Mouse (Mus musculus): Measurements from ENCODE around the gene Armc2. TPM values are rescaled to one million over a fixed set of nuclear protein-coding genes. Genes with fewer than 3 reads are reported as not detected.

Gene Armc2
- total RNA-seq (2017) = 0.14 and 0.29 TPM in 2 replicates

DNA sequence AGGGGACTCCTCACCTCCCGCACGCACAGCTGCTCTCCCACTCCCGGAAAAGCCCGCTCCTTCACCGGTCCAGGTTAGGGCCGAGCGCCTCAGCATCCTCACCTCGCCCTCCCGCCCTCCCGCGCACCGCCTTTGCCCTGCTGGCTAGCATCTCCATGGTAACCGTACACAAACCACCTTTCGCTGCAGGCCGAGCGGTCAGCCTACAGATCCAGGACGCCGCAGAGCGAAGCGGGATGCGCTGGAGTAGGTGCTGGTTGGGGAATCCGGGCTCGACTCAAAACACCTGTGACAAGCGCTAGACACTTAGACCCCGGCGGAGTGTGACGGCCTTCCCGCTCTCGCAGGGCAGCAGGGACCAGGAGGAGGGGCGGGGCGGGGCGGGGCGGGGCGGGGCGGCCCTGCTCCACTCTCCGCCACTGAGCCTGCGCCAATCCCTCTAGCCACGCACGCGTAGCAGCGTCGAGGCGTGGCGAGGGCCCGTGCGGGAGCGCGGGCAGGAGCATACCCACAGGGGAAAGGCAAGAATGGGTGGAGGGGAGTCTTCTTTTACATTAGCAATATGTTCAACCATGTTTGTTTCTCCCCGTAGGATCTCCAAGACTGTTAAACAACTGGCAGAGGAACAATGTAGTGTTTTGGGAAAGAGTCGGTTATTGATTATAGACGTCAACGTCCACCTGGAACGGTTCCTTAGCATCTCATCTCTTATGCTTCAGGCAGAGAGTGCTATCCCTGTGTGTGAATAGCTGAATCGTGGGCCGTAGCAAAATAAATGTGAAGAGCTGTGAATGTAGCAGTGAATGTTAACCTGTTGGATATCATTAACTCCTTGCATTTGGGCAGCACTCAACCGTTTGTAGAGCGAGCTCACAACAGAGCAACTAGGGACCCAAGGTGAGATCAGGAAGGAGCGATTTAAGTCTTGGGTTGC is at the start of gene Armc2:
Gene Armc2 (minus strand): TSS at position 427 of the 934 bp plus-strand sequence.
- peak; percentile 88 for ATAC-seq (replicated peaks; ENCODE audit: low read depth, poor library complexity, severe bottlenecking)

DNA sequence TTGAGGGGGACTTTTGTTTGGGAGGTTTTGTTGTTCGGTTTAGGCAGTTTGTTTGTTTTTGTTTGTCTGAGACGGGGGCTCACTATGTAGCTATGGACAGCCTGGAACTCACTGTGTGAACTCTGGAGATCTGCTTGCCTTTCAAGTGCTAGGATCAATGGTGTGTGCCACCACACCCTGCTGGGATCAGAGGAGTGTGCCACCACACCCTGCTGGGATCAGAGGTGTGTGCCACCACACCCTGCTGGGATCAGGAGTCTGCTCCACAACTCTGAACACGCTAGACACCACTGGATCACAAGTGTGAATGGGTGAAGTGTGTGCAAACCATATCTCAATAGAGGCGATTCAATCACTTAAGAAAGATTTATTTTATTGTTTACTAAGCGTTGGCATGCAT is 46.2 kb upstream of the Armc2 start:
- no peak for ATAC-seq (replicated peaks; ENCODE audit: low read depth, poor library complexity, severe bottlenecking)

DNA sequence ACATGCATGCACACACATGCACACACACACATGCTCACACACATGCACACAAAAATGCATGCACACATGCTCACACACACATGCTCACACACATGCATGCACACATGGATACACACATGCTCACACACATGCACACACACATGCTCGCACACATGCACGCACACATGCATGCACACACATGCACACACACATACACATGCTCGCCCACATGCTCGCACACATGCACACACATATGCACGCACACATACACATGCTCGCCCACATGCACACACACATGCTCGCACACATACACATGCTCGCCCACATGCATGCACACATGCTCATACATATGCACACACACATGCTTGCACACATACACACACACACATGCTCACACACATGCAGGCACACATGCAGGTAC is 41.3 kb upstream of the Armc2 start:
- ATAC-seq (replicated peaks; ENCODE audit: low read depth, poor library complexity, severe bottlenecking) = no peak

DNA sequence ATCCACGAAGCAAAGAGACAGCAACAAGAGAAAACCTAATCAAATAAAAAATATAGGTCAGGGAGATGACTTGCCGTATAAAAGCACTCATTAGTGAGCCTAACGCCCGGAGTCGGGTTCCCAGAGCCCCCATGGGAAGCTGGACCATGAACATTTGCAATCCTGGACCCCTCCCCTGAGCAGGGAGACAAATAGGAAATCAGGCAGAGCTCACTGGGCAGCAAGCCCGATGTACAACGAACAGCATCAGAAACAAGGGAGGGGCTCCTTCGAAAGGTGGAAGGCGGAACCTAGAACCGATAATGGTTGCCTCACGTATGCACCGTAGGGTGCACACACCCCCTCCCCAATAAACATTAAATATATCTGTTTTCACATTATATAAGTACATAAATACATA is 39.5 kb upstream of the Armc2 start:
- no peak for ATAC-seq (replicated peaks; ENCODE audit: low read depth, poor library complexity, severe bottlenecking)

DNA sequence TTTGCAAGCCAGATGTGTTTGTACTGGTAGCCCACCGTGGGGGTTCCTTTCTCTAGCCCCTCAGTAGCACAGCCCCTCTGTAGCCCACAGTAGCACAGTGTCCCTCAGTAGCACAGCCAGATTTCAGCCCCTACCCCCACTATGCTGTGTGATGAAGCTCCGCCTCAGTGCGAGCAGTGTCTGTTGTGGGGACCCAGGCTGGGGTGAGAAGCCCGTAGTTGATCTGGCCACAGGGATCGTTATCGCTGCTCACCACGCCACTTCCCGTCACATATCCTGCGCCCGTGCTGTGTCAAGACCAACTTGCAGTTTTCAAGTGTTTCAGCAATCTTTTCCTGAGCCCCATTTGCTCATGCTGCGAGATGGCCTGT is 39.0 kb upstream of the Armc2 start:
- ATAC-seq (replicated peaks; ENCODE audit: low read depth, poor library complexity, severe bottlenecking) = peak; percentile 84

DNA sequence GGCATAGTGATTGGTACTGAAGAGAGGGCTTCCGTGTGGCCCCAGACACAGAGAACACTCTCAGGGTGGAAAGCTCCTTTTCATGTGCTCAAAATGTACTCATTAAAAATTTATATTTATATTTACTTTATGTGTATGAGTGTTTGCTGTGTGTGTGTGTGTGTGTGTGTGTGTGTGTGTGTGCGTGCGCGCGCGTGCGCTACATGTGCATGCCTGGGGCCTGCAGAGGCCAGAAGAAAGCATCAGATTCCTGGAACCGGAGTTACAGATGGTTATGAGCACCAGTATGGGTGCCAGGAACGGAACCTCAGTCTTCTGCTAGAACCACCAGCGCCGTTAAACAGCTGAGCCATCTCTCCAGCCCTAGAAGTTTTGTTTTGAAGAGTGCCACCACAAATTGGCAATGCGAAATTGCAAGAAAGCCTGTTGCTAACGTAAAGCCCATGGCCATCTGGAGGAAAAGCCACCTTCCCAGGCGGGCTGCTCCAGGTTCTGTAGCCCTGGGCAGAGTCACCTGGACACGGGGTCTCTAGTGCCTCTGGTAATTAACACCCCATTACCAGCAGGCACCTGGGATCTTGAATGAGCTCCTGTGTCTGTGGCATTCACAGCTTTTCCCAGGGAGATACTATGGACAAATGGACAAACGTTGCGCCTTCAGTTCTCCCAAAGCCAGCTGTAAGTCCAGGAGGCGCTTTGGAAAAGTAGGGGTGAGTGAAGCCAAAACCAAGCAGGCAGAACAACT is 38.4 kb upstream of the Armc2 start:
- ATAC-seq (replicated peaks; ENCODE audit: low read depth, poor library complexity, severe bottlenecking) = no peak

DNA sequence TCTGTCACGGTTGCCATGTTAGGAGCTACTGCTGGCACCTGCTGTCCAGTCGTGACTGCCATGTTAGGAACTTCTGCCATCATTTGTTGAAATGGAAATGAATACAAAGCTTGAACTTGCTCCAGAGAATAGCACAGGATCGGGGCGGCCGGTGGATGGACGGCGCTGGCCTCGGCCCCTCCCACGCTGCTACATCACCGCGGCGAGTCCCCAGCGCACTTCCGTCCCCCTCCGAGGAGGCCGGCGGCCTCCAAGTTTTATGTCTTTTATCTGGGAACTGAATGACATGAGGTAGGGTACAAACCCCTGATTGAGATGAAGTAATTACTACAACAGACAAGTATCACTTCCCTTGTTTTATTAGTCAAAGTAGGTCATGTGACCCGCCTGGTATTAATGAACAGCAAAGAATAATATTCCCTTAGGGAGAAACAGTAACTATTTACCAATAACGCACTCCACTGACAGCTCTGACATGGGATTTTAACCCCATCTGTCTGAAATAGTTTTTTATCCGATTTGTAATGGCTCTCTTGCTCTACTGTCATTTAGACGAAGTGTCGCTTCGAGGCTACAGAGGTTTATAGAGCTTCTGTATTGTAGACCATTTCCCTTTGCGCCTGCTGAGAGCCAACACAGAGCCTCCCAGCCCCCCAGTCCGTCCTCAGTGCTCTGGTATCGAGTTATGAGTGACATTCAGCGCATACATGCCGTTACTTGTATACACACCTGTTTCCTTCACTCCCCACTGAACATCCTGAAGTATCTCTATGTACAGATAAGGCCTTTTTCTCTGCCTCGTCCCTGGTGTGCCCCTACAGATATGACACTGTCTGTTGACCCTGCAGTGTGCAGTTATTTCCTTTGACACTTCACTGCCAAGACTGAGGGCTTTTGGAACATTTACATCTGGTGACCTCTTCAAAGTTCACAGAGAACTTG is 37.3 kb upstream of the Armc2 start:
- peak; percentile 62 for ATAC-seq (replicated peaks; ENCODE audit: low read depth, poor library complexity, severe bottlenecking)

DNA sequence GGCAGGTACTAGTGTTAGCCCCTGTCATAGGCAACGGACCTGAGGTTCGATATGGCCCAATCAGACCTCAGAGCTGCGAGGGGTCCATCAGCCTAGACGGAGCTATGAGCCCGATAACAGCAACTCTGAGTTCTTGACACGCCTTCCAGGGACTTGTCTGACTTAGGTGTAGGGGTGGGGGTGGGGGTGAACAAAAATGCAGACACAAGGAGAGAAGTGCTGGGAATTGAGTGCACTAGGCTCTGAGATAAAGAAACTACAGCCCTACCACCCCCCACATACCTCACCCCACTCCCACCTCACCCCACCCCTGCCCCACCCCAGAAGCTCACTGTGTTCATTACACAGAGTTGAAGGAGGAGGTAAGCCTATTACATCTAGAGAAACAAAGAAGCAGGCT is 32.8 kb upstream of the Armc2 start:
- no peak for ATAC-seq (replicated peaks; ENCODE audit: low read depth, poor library complexity, severe bottlenecking)

DNA sequence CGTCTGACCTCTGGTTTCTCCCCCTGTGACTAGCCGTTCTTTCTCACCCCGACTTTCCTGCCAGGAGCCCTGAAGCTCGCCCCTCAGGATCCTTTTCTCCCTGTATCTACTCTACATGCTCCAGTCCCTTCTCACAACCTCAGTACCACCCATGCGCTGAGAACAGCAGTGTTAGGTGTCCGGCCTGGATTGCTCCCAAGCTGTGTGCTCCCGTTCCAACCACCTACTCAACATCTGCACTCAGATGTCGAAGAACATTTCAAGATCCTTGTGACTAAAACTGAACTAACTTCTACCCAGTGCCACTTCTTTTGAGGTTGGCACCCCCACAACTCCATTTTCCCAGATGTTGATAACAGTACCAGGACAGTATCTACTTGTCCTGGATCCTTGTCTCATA is 30.4 kb upstream of the Armc2 start:
- no peak for ATAC-seq (replicated peaks; ENCODE audit: low read depth, poor library complexity, severe bottlenecking)

DNA sequence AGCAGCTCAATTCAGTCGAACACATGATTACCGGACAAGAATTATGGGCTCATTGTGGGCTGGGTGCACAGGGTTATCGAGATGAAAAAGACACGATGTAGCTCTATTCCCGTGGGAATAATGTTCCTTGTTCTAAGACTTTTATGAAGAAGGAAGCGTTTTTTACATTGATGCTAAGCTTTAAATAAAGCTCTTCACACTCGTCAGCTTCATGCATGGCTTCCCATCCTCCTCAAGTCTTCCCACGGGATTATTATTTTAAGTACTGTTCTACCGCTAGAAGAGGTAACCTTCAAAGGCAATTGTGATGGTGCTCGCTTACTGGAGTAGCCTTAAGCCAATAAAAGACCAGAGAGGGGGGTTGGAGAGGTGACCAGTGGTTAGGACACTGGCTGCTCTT is 26.3 kb upstream of the Armc2 start:
- no peak for ATAC-seq (replicated peaks; ENCODE audit: low read depth, poor library complexity, severe bottlenecking)

DNA sequence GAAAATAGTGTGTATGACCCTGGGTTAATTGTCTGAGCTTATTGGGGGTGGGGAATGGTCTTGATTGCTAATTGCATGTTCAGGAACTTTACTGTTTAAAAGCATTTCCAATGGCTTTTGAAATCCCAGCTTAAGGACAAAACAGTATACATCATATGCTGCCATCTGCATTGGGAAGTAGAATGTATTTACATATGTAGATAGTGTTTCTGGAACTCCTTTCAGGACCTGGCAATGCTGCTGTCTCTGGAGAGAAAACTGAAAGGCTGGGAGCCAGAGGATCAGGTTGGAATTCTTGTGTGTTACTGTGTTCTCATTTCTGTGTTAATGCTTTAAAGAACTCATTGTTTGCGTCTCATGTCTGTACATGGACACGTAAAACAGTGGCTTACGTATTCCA is 25.1 kb upstream of the Armc2 start:
- ATAC-seq (replicated peaks; ENCODE audit: low read depth, poor library complexity, severe bottlenecking) = no peak

DNA sequence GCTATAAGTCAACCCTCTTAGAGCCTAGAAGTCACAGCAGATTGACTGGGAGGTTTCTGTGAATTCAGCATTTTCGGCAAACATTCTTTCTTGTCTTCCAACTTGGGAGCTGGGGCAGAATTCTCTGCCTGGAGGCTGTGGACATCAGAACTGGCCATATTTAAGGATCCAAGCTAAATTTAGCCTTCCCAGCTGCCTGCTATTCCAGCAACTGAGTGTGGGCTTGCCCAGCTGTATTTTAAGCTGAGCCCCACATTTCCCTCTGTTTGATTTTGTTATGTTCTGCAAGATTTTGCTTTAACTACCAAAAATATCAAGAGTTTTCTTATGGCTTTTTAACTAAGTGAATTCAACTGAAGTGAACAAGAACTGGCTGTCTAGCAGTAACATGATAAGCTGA is 24.6 kb upstream of the Armc2 start:
- no peak for ATAC-seq (replicated peaks; ENCODE audit: low read depth, poor library complexity, severe bottlenecking)

DNA sequence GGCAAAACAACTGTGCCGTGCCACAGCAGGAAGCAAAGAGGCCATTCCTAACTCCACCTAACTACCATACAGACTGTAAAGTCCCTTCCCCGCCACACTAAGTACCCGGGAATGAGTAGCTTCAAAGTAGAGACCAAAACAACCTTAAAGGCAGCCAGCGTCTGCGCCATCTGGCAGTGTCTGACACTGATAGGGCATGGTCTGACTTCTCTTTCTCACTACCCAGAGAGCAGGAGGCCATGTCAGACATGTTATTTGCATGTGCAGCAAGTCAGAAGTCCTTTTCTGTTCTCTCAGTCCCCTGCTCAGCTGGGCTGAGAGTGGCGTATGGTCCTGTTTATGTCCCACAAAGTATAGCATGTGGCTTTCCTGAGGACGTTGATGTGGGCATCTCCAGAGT is 23.8 kb upstream of the Armc2 start:
- ATAC-seq (replicated peaks; ENCODE audit: low read depth, poor library complexity, severe bottlenecking) = 0 out of 2 replicates have a peak, but pooled peaks have one; percentile 15

DNA sequence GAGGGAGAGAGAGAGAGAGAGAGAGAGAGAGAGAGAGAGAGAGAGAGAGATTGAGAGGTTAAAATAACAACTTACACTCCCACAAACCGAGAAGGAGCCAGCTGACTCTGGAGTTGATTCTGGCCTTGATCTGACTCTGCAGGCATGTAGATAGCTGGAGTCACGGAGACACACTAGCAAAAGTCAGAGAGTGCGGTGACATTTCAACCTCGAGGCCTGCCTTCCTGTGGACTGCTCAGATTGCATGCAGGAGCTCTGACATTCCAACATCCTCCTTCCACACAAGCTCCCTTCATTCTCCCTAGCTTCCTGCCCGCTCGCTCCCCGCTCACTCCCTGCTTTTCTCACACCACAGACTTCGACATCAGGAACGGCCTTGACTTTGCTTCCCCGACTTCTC is 20.3 kb upstream of the Armc2 start:
- ATAC-seq (replicated peaks; ENCODE audit: low read depth, poor library complexity, severe bottlenecking) = no peak

DNA sequence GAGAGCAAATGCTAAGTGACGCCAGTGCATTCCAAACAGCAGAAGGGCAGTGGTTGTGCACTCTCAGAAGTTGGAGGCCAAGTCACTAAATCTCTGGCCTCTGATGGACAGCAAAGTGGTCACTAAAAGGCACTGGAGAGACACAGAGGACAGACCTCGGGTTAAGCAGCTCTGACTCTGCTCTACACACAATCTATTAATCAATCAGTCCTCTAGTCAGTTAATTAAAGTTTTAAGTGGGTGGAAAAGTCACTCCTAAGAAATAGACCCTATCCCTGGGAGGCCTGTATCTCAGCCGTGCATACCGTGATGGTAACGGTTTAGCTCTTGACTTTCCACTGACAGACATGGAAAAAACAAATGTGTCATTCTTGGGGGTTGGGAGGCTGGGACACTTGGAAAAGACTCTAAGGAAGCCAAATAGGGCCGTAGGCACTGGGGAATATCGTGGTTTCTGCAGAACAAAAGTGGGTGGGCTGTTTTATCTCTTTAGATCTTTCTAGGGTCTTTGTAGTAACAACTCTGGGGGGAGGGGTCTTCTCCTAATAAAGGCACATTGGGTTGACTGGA is 19.1 kb upstream of the Armc2 start:
- no peak for ATAC-seq (replicated peaks; ENCODE audit: low read depth, poor library complexity, severe bottlenecking)

DNA sequence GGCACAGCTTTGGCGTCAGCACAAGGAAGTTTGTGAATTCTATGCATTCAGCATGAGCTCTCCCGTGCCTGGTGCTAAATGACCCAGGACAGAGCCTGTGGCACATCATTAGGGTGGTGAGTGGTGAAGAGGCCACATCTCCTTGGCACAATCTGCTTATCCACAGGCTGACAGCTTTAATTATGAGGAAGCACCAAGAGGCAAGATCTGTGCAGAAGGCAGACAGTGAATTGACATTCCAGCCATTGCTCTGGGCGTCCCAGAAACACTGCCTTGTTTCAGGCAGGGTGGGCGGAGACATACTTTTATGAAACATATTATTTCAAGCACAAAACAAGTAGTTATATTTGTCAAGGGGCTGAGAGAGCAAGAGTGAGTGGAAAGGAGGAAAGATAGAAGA is 18.6 kb upstream of the Armc2 start:
- peak; percentile 45; the same call in 1 of the 2 replicates for ATAC-seq (replicated peaks; ENCODE audit: low read depth, poor library complexity, severe bottlenecking)

DNA sequence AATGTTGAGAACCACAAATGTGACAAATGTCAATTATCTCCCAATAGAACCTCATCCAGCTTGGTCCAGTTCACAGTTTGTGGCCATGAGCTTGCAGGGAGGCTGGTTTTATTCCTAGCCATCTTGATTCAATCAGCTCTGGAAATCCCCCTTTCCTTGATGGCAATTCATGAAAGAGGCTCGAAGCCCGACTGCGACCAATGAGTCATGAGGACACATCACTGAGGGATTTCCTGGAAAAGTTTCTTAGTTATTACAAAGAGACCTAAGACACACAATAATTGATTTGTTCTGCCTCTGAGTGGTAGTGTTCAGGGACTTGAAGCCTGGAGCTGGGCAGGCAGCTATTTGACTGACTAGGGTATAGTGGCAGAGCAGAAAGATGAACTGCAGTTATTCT is 15.3 kb upstream of the Armc2 start:
- no peak for ATAC-seq (replicated peaks; ENCODE audit: low read depth, poor library complexity, severe bottlenecking)

DNA sequence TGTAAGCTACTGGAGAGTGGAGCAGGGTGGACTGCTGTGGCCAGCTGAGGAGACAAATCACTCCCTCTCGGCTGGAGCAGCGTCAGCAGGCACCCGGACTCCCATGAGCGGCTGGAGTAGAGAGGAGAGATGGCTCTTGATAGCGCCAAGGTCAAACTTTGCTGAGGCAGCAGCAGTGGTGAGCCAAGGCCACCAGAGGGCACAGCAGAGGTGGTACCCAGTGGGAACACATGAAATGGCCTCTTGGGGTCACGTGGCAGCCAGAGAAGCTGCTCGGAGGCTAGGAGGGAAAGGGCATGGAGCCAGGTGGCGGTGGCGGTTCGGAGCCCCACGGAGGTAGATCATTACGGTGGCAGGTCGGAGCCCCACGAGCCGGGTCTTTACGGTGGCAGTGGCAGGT is 12.8 kb upstream of the Armc2 start:
- peak; percentile 95 for ATAC-seq (replicated peaks; ENCODE audit: low read depth, poor library complexity, severe bottlenecking)

DNA sequence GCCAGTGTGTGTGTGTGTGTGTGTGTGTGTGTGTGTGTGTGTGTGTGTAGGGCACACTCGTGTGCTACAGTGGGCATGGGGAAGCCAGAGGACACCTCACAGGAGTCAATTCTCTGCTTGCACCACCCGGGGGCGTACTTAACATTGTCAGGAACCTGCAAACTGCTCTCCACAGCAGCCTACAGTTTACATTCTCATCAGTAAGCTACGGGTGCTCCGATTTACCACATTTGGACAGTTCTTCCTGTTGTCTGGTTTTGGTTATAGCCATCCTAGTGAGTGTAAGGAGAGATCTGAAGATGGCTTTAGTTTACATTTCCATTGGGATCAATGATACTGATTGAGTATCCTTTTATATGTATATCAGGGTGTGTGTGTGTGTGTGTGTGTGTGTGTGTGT is 11.3 kb upstream of the Armc2 start:
- ATAC-seq (replicated peaks; ENCODE audit: low read depth, poor library complexity, severe bottlenecking) = peak; percentile 40

DNA sequence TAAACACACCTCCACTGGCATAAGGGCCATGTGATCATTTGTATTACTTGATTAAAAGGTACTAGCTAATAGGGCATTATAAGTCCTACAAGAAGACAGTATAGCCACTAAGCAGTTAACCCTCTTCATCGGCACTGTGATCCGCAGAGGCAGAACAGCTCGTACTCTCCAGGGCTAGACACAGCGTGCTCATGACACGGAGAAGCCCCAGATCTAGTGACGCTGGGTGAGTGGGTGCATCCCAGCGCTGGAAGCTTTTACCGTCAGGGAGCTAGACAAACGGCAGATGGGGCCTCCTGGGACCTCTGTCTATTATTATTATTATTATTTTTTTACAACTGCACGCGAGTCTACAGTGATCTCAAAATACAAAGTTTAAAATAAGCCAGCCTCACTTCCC is 9.1 kb upstream of the Armc2 start:
- no peak for ATAC-seq (replicated peaks; ENCODE audit: low read depth, poor library complexity, severe bottlenecking)

Measured in common myeloid progenitor, adult 5-6 weeks (primary cell).